Mouse (Mus musculus) liver, adult 2 months (tissue): Measurements from ENCODE around the gene Sh2b3. TPM values are rescaled to one million over a fixed set of nuclear protein-coding genes. Genes with fewer than 3 reads are reported as not detected.

Experiments
- DNase-seq: peaks from one replicate; pipeline ENCODE4 v3.0.0-alpha.2; 2011; ENCODE audit warnings: low read depth, low spot score; ENCODE audit errors: extremely low read depth
- H3K27ac ChIP-seq: fragments of 200-500 bp; replicated peaks from 2 replicates; pipeline ENCODE4 v1.5.1; 2012; ENCODE audit warnings: low read depth, mild to moderate bottlenecking, control low read depth, inconsistent platforms, low read length; ENCODE audit not compliant: insufficient read depth
- H3K27me3 ChIP-seq: fragments of 200-500 bp; 2 replicates; pipeline ENCODE4 v1.6.1; 2012; ENCODE audit warnings: mild to moderate bottlenecking, moderate library complexity, low read length, inconsistent platforms; ENCODE audit not compliant: control insufficient read depth, insufficient read depth
- H3K36me3 ChIP-seq: fragments of 200-500 bp; 2 replicates; pipeline ENCODE4 v1.6.1; 2012; ENCODE audit warnings: low read length, inconsistent platforms; ENCODE audit not compliant: control insufficient read depth, insufficient read depth
- H3K4me1 ChIP-seq: fragments of 200-500 bp; 2 replicates; pipeline ENCODE4 v1.6.1; 2011; ENCODE audit warnings: low read length; ENCODE audit not compliant: control insufficient read depth, insufficient read depth
- H3K4me3 ChIP-seq: fragments of 200-500 bp; 2 replicates; pipeline ENCODE4 v1.5.1; 2011; ENCODE audit warnings: low read depth, mild to moderate bottlenecking, control low read depth, low read length, moderate library complexity; ENCODE audit not compliant: insufficient read depth
- H3K79me2 ChIP-seq: fragments of 200-500 bp; 2 replicates; pipeline ENCODE4 v1.6.1; 2012; ENCODE audit warnings: inconsistent platforms, mild to moderate bottlenecking, low read length, moderate library complexity; ENCODE audit not compliant: control insufficient read depth, insufficient read depth
- H3K9ac ChIP-seq: fragments of 200-500 bp; 2 replicates; pipeline ENCODE4 v1.6.1; 2012; ENCODE audit warnings: low read depth, mild to moderate bottlenecking, control low read depth, inconsistent platforms, low read length
- CTCF ChIP-seq: fragments of 200-500 bp; IDR thresholded peaks from 2 replicates; pipeline ENCODE4 v1.5.1; 2011; ENCODE audit warnings: low read depth, low read length, control low read depth
- POLR2A ChIP-seq: fragments of 200-500 bp; IDR thresholded peaks from 2 replicates; pipeline ENCODE4 v1.6.1; 2011; ENCODE audit warnings: low read length, control low read depth; ENCODE audit not compliant: insufficient read depth; ENCODE audit errors: extremely low read depth
- whole genome bisulfite sequencing: fragments of 180-500 bp; shearing (Covaris S2); methylation state at CpG from one replicate; pipeline ENCODE4 v1.1.7; 2018; 5-methylcytosine and 5-hydroxymethylcytosine counted together
- polyA plus RNA-seq: library from polyadenylated mRNA; depleted of rRNA; stranded (reverse); fragments of >200 nt; gene quantifications from 2 replicates; pipeline ENCODE4 v1.2.3, GENCODE M21; 2012; rRNA removed
- total RNA-seq: library from RNA; depleted of rRNA; stranded (reverse); fragments of >200 nt; gene quantifications from 2 replicates; pipeline ENCODE4 v1.2.3, GENCODE M21; 2014; rRNA removed

The Sh2b3 gene
- total RNA-seq (7.0 and 8.7 TPM in 2 replicates), polyA plus RNA-seq (11.1 and 14.2 TPM in 2 replicates)

GRCm38 (mm10) chr5:121837441-121838340, at the start of gene Sh2b3:
Gene Sh2b3, minus strand, starts transcription at chr5:121837646.
- H3K79me2 ChIP-seq = peaks cover 35% of the 10 kb centered on the region

GRCm38 (mm10) chr5:121883356-121883755, 45.9 kb upstream of the Sh2b3 start:
- Histone ChIP-seq H3K4me1 (no peaks in the 10 kb centered on the region), H3K36me3 (no peaks in the 10 kb centered on the region), H3K4me3 (no peak overlapping the region), H3K27ac (no peak overlapping the region), H3K27me3 (no peaks in the 10 kb centered on the region), H3K9ac (no peak overlapping the region), H3K79me2 (no peaks in the 10 kb centered on the region)
- no peak for DNase-seq
- 88% methylated on average over 8 of the region's 8 CpGs for WGBS
- TF ChIP-seq POLR2A (no peak), CTCF (no peak)

More at GRCm38 (mm10) chr5:121837441-121838340, at the start of gene Sh2b3:
- Histone ChIP-seq H3K27ac (peak within 1 kb of the TSS; percentile 97), H3K9ac (peak within 1 kb of the TSS; percentile 98), H3K27me3 (no peaks in the 10 kb centered on the region), H3K4me3 (peak within 1 kb of the TSS; percentile 94), H3K36me3 (no peaks in the 10 kb centered on the region), H3K4me1 (peaks cover 30% of the 10 kb centered on the region)
- DNase-seq = no peak
- TF ChIP-seq POLR2A = no peak
- TF ChIP-seq CTCF = no peak
- WGBS = under 1% methylated on average over 35 of the region's 35 CpGs

- H3K9ac ChIP-seq = no peak overlapping the region
- H3K4me3 ChIP-seq = no peak overlapping the region
- H3K4me1 ChIP-seq = no peaks in the 10 kb centered on the region
- TF ChIP-seq CTCF (peak; percentile 90), POLR2A (no peak)
- WGBS = 70% methylated on average over 6 of the region's 6 CpGs
- no peaks in the 10 kb centered on the region for H3K27me3 ChIP-seq
- no peaks in the 10 kb centered on the region for H3K79me2 ChIP-seq
- DNase-seq = peak; percentile 14
- H3K36me3 ChIP-seq = no peaks in the 10 kb centered on the region
- H3K27ac ChIP-seq = no peak overlapping the region
Measured at GRCm38 (mm10) chr5:121879211-121879610, 41.8 kb upstream of the Sh2b3 start.

- Histone ChIP-seq H3K36me3 (no peaks in the 10 kb centered on the region), H3K9ac (no peak overlapping the region), H3K4me3 (no peak overlapping the region), H3K27ac (no peak overlapping the region), H3K79me2 (no peaks in the 10 kb centered on the region), H3K4me1 (no peaks in the 10 kb centered on the region), H3K27me3 (no peaks in the 10 kb centered on the region)
- TF ChIP-seq CTCF = no peak
- no peak for TF ChIP-seq POLR2A
- DNase-seq = no peak
- 87% methylated on average over 17 of the region's 17 CpGs for WGBS
Measured at GRCm38 (mm10) chr5:121878703-121879102, 41.3 kb upstream of the Sh2b3 start.

- DNase-seq = no peak
Measured at GRCm38 (mm10) chr5:121876901-121877300, 39.5 kb upstream of the Sh2b3 start.

GRCm38 (mm10) chr5:121875041-121875440, 37.6 kb upstream of the Sh2b3 start:
- no peaks in the 10 kb centered on the region for H3K36me3 ChIP-seq
- DNase-seq = no peak
- H3K27me3 ChIP-seq = no peaks in the 10 kb centered on the region
- H3K79me2 ChIP-seq = no peaks in the 10 kb centered on the region
- no peaks in the 10 kb centered on the region for H3K4me1 ChIP-seq
- H3K27ac ChIP-seq = no peak overlapping the region
- no peak overlapping the region for H3K9ac ChIP-seq
- TF ChIP-seq CTCF = no peak
- no peak for TF ChIP-seq POLR2A
- 92% methylated on average over 12 of the region's 12 CpGs for WGBS
- H3K4me3 ChIP-seq = no peak overlapping the region

More at GRCm38 (mm10) chr5:121876901-121877300, 39.5 kb upstream of the Sh2b3 start:
- no peak overlapping the region for H3K27ac ChIP-seq
- WGBS = 94% methylated on average over 12 of the region's 12 CpGs
- H3K79me2 ChIP-seq = no peaks in the 10 kb centered on the region
- no peaks in the 10 kb centered on the region for H3K36me3 ChIP-seq
- no peaks in the 10 kb centered on the region for H3K27me3 ChIP-seq
- no peaks in the 10 kb centered on the region for H3K4me1 ChIP-seq
- no peak for TF ChIP-seq POLR2A
- no peak for TF ChIP-seq CTCF
- H3K9ac ChIP-seq = no peak overlapping the region
- no peak overlapping the region for H3K4me3 ChIP-seq
